Mouse (Mus musculus) CD4-positive, CD25-positive, alpha-beta regulatory T cell, adult 2 months (primary cell): ENCODE data around the gene Atp6v1g1.

Experiments used
- DNase-seq: peaks from one replicate; pipeline ENCODE4 v3.0.0-alpha.2; 2012; ENCODE audit warnings: low read depth, low spot score

Gene Atp6v1g1

GRCm38 (mm10) chr4:63544494-63545230, at the start of gene Atp6v1g1:
TSS of gene Atp6v1g1 (plus strand) at chr4:63544772.
- peak; percentile 95 for DNase-seq

GRCm38 (mm10) chr4:63494967-63495914, 49.3 kb upstream of the Atp6v1g1 start:
- DNase-seq, result peak; percentile 77

GRCm38 (mm10) chr4:63495915-63496278, 48.7 kb upstream of the Atp6v1g1 start, which contains the start of gene Whrn:
TSS of gene Whrn (minus strand) at chr4:63495991.
- DNase-seq, result peak; percentile 92

- no peak for DNase-seq
Measured at GRCm38 (mm10) chr4:63496312-63496711, 48.3 kb upstream of the Atp6v1g1 start.

- peak; percentile 48 for DNase-seq
Measured at GRCm38 (mm10) chr4:63498346-63498745, 46.2 kb upstream of the Atp6v1g1 start.

GRCm38 (mm10) chr4:63501050-63501449, 43.5 kb upstream of the Atp6v1g1 start:
- no peak for DNase-seq

GRCm38 (mm10) chr4:63503949-63504348, 40.6 kb upstream of the Atp6v1g1 start:
- no peak for DNase-seq

- no peak for DNase-seq
Measured at GRCm38 (mm10) chr4:63507478-63507877, 37.1 kb upstream of the Atp6v1g1 start.

- peak; percentile 90 for DNase-seq
Measured at GRCm38 (mm10) chr4:63508232-63508631, 36.3 kb upstream of the Atp6v1g1 start.

- DNase-seq, result no peak
Measured at GRCm38 (mm10) chr4:63512921-63513320, 31.7 kb upstream of the Atp6v1g1 start.

- no peak for DNase-seq
Measured at GRCm38 (mm10) chr4:63514454-63514984, 30.1 kb upstream of the Atp6v1g1 start.

- no peak for DNase-seq
Measured at GRCm38 (mm10) chr4:63515021-63515420, 29.6 kb upstream of the Atp6v1g1 start.

GRCm38 (mm10) chr4:63521813-63522419, 22.7 kb upstream of the Atp6v1g1 start:
- DNase-seq, result no peak

- DNase-seq, result no peak
Measured at GRCm38 (mm10) chr4:63525514-63525913, 19.1 kb upstream of the Atp6v1g1 start.

GRCm38 (mm10) chr4:63528946-63529345, 15.6 kb upstream of the Atp6v1g1 start:
- no peak for DNase-seq

- DNase-seq, result no peak
Measured at GRCm38 (mm10) chr4:63530409-63530808, 14.2 kb upstream of the Atp6v1g1 start.

- DNase-seq, result no peak
Measured at GRCm38 (mm10) chr4:63537602-63538001, 7.0 kb upstream of the Atp6v1g1 start.

GRCm38 (mm10) chr4:63542209-63542608, 2.4 kb upstream of the Atp6v1g1 start:
- DNase-seq, result no peak

- DNase-seq, result peak; percentile 48
Measured at GRCm38 (mm10) chr4:63543746-63544493, 652 bp upstream of the Atp6v1g1 start.

- DNase-seq, result no peak
Measured at GRCm38 (mm10) chr4:63545231-63545958, 823 bp downstream of the Atp6v1g1 start.
